Mouse (Mus musculus) heart, postnatal 0 days (tissue): ENCODE measurements at regions not wholly inside any gene's neighbourhood (a gene's known extent, or its start where the extent isn't known, plus 50 kb on each side); places are given as distances from the start of the nearest gene placed in this dataset.
A peak's percentile ranks its signal among the peaks of the same experiment; 100 is the strongest.

Source experiments
- ATAC-seq: fragments of 200-750 bp; cut with Nextera tagmentation; 2 replicates; pipeline ENCODE4 v1.8.0; 2017; ENCODE audit warnings: low read depth, moderate number of reproducible peaks, moderate library complexity; ENCODE audit not compliant: insufficient read depth
- DNase-seq: peaks from one replicate; pipeline ENCODE4 v3.0.0-alpha.2; 2016; ENCODE audit warnings: low spot score
- H3K27ac ChIP-seq: fragments of 300-500 bp; sonication (generic); 2 replicates; pipeline ENCODE4 v1.5.1; 2014; ENCODE audit warnings: low read depth, mild to moderate bottlenecking
- H3K27me3 ChIP-seq: fragments of 300-500 bp; sonication (generic); 2 replicates; pipeline ENCODE4 v1.6.1; 2014; ENCODE audit warnings: low read length, mixed read lengths; ENCODE audit not compliant: control insufficient read depth, insufficient read depth
- H3K36me3 ChIP-seq: fragments of 300-500 bp; sonication (generic); replicated peaks from 2 replicates; pipeline ENCODE4 v1.6.1; 2014; ENCODE audit warnings: low read length, mixed read lengths; ENCODE audit not compliant: control insufficient read depth, insufficient read depth
- H3K4me1 ChIP-seq: fragments of 300-500 bp; sonication (generic); 2 replicates; pipeline ENCODE4 v1.6.1; 2014; ENCODE audit warnings: antibody characterized with exemption; ENCODE audit not compliant: control insufficient read depth, insufficient read depth
- H3K4me2 ChIP-seq: fragments of 300-500 bp; sonication (generic); 2 replicates; pipeline ENCODE4 v1.6.1; 2014; ENCODE audit warnings: low read depth, mild to moderate bottlenecking, low read length, moderate library complexity
- H3K4me3 ChIP-seq: fragments of 300-500 bp; sonication (generic); 2 replicates; pipeline ENCODE4 v1.5.1; 2014; ENCODE audit warnings: low read depth, low read length
- H3K9ac ChIP-seq: fragments of 300-500 bp; sonication (generic); replicated peaks from 2 replicates; pipeline ENCODE4 v1.6.1; 2014; ENCODE audit warnings: low read depth, low read length, mixed read lengths
- H3K9me3 ChIP-seq: fragments of 300-500 bp; sonication (generic); replicated peaks from 2 replicates; pipeline ENCODE4 v1.6.1; 2016; ENCODE audit warnings: low read length; ENCODE audit not compliant: control insufficient read depth
- CTCF ChIP-seq: IDR thresholded peaks from 2 replicates; pipeline ENCODE4 v1.5.1; 2016; ENCODE audit warnings: antibody characterized with exemption, control low read depth, low read depth
- EP300 ChIP-seq: IDR thresholded peaks from 2 replicates; pipeline ENCODE4 v1.6.1; 2016; ENCODE audit warnings: antibody characterized with exemption, low read depth
- WGBS: fragments of 180-500 bp; shearing (Covaris S2); extraction: QIAGEN DNeasy Blood & Tissue Kit; methylation state at CpG from one replicate; pipeline ENCODE4 v1.1.7; 2014; 5-methylcytosine and 5-hydroxymethylcytosine counted together

DNA sequence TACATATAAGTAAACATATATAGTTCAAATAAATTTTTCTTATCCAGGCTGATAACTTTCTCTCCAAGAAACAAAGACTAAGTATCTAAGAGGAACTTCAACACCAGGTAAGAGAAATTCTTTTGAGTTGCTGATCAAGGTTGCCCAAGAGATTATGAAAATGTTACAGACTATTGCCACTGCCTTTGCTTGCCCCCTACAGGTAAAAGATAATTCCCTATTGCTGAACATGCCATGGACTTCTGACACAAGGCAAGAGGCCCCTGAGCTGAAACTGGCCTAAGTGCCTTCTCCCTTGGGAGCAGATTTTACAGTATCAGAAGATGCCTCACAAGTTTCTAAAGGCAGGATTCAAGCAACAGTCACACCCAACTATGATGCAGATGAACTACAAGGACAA is 2914.2 kb upstream of the Gm6569 start:
- DNase-seq (no peak), ATAC-seq (no peak)
- H3K4me1 ChIP-seq = no peaks in the 10 kb centered on the region
- H3K9me3 ChIP-seq = no peaks in the 10 kb centered on the region
- no peaks in the 10 kb centered on the region for H3K36me3 ChIP-seq
- no peak overlapping the region for H3K4me2 ChIP-seq
- H3K9ac ChIP-seq = no peak overlapping the region
- TF ChIP-seq EP300 = no peak
- no peak for TF ChIP-seq CTCF
- H3K27me3 ChIP-seq = no peaks in the 10 kb centered on the region
- H3K27ac ChIP-seq = no peak overlapping the region
- no peak overlapping the region for H3K4me3 ChIP-seq

DNA sequence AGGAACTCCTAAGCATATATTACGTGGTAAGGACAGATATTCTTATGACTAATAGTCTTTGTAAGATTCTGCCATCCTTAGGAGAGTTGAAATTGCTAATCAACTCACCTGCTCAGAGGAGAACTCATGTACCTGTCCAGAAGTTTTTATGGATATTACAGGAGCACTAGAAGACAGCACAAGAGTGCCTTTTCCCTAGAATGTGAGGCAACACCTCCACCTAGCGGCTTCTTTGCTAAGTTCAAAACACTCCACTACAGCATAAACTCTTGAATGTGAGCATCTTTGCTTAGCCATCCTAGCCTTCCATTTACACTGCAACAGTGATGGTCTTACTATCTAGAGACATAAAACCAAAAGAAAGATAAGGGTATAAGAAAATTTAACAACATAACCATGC is 2913.5 kb upstream of the Gm6569 start:
- no peaks in the 10 kb centered on the region for H3K4me1 ChIP-seq
- no peak for ATAC-seq

More for the DNA sequence above, 2913.5 kb upstream of the Gm6569 start:
- no peaks in the 10 kb centered on the region for H3K27me3 ChIP-seq
- no peak overlapping the region for H3K4me2 ChIP-seq
- TF ChIP-seq CTCF (peak; percentile 62), EP300 (no peak)
- no peak overlapping the region for H3K9ac ChIP-seq
- no peaks in the 10 kb centered on the region for H3K36me3 ChIP-seq
- peak; percentile 20 for DNase-seq
- H3K9me3 ChIP-seq = no peaks in the 10 kb centered on the region
- no peak overlapping the region for H3K27ac ChIP-seq
- H3K4me3 ChIP-seq = no peak overlapping the region
- WGBS = 41% methylated on average over 2 of the region's 2 CpGs
